Mouse (Mus musculus) brain, embryonic 14.5 days (tissue): Measurements from ENCODE around the gene Oard1.

Experiments
- CTCF ChIP-seq: fragments of 200-500 bp; IDR thresholded peaks from 2 replicates; pipeline ENCODE4 v1.5.1; 2012; ENCODE audit warnings: inconsistent platforms, mild to moderate bottlenecking, moderate library complexity, borderline replicate concordance; ENCODE audit not compliant: insufficient read depth, insufficient read length; ENCODE audit errors: extremely low read depth
- POLR2A ChIP-seq: fragments of 200-500 bp; IDR thresholded peaks from 2 replicates; pipeline ENCODE4 v1.6.1; 2012; ENCODE audit warnings: mild to moderate bottlenecking, inconsistent platforms, borderline replicate concordance; ENCODE audit not compliant: poor library complexity, insufficient read depth, insufficient read length, severe bottlenecking; ENCODE audit errors: extremely low read depth

DNA sequence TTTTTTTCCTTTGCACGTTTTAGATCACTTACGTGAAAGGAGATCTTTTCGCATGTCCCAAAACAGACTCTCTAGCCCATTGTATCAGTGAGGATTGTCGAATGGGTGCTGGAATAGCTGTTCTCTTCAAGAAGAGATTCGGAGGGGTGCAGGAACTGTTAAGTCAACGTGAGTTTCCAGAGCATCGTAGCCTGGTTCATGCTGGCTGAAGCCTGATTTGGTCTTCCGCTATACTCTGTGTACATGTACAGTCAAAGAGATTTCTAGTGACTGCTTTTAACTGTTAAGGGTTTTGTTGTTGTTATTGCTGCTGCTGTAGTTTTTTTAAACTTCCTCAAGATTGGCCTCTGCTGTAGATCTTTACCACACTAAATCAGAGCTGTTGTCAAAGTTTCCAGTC is 1.4 kb downstream of the Oard1 start:
- TF ChIP-seq POLR2A (no peak), CTCF (no peak)
